Mouse (Mus musculus) kidney, adult 2 months (tissue): ENCODE data around the gene Tmem115. TPM values are rescaled to one million over a fixed set of nuclear protein-coding genes. Genes with fewer than 3 reads are reported as not detected.
A peak's percentile ranks its signal among the peaks of the same experiment; 100 is the strongest.

Experiments
- DNase-seq: peaks from one replicate; pipeline ENCODE4 v3.0.0; 2021
- H3K27ac ChIP-seq: fragments of 200-500 bp; 2 replicates; pipeline ENCODE4 v1.5.1; 2012; ENCODE audit warnings: low read depth, low read length, control low read depth, inconsistent platforms; ENCODE audit not compliant: insufficient read depth
- H3K27me3 ChIP-seq: fragments of 200-500 bp; replicated peaks from 2 replicates; pipeline ENCODE4 v1.6.1; 2012; ENCODE audit warnings: mild to moderate bottlenecking, moderate library complexity, low read length, inconsistent platforms; ENCODE audit not compliant: control insufficient read depth, insufficient read depth
- H3K36me3 ChIP-seq: fragments of 200-500 bp; 2 replicates; pipeline ENCODE4 v1.6.1; 2012; ENCODE audit warnings: mild to moderate bottlenecking, moderate library complexity, low read length, inconsistent platforms; ENCODE audit not compliant: control insufficient read depth, insufficient read depth
- H3K4me1 ChIP-seq: fragments of 200-500 bp; 2 replicates; pipeline ENCODE4 v1.6.1; 2011; ENCODE audit warnings: low read length; ENCODE audit not compliant: control insufficient read depth, insufficient read depth
- H3K4me3 ChIP-seq: fragments of 200-500 bp; 2 replicates; pipeline ENCODE4 v1.5.1; 2011; ENCODE audit warnings: mild to moderate bottlenecking, low read depth, low read length, control low read depth; ENCODE audit not compliant: insufficient read depth
- CTCF ChIP-seq: fragments of 200-500 bp; conservative IDR thresholded peaks from 2 replicates; pipeline ENCODE4 v1.5.1; 2011; ENCODE audit warnings: low read depth, mild to moderate bottlenecking, control low read depth, low read length, moderate library complexity, mixed read lengths; ENCODE audit not compliant: insufficient read depth, insufficient read length
- POLR2A ChIP-seq: fragments of 200-500 bp; IDR thresholded peaks from one replicate; pipeline ENCODE4 v1.6.1; 2011; ENCODE audit warnings: low read depth, low read length, control low read depth
- WGBS: fragments of 180-500 bp; shearing (Covaris S2); methylation state at CpG from one replicate; pipeline ENCODE4 v1.1.7; 2018; 5-methylcytosine and 5-hydroxymethylcytosine counted together
- polyA plus RNA-seq: library from polyadenylated mRNA; depleted of rRNA; stranded (reverse); fragments of >200 nt; gene quantifications from 2 replicates; pipeline ENCODE4 v1.2.3, GENCODE M21; 2012

The Tmem115 gene
- polyA plus RNA-seq, 1 experiment = 52.1 TPM

DNA sequence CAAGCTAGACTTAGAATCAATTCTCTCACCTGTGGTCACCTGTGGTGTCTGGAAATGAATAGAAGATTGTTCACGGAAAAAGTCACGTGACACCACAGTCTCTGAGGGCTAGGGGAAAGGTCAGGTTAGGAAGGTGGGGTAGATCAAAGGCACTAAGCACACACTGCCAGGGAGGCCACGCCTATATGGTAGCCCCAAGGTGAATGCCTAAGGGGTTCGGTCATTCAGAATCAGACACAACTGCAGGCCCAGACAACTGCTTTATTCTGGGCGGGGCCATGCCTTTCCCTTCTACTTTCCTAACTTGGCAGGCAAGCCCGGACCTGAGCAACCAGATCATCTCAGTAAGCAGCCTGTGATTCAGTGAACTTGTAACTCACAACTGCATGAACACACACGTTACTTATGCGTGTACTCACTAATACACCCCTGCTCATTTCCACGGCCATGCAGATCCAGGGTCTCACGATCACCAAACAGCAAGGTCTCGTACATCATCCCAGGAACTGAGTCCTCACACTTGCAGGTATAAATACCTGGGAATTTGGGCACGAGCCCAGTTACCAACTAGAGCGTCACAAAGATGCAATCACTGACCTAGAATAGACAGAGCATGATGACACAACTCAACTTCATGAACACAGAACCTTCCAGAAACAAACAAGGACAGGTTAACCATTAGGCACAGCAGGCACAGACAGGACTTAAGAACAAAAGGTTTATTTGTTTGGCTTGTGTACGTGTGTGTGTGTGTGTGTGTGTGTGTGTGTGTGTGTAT lies 42.0 kb downstream of the Tmem115 start:
- Histone ChIP-seq H3K4me1 (peaks cover 34% of the 10 kb centered on the region), H3K4me3 (no peak overlapping the region), H3K36me3 (no peaks in the 10 kb centered on the region; the same call in 1 of the 2 replicates), H3K27ac (peak overlapping the region; percentile 74), H3K27me3 (no peaks in the 10 kb centered on the region)
- DNase-seq = peak; percentile 68
- TF ChIP-seq POLR2A = no peak
- TF ChIP-seq CTCF = no peak
- WGBS = 53% methylated on average over 14 of the region's 14 CpGs

- H3K27ac ChIP-seq = peak within 1 kb of the TSS; percentile 74
- WGBS = 14% methylated on average over 16 of the region's 16 CpGs
- peak; percentile 92 for DNase-seq
- TF ChIP-seq CTCF (no peak), POLR2A (no peak)
- H3K4me1 ChIP-seq = peaks cover 30% of the 10 kb centered on the region
- H3K27me3 ChIP-seq = no peaks in the 10 kb centered on the region
- no peaks in the 10 kb centered on the region; the same call in 1 of the 2 replicates for H3K36me3 ChIP-seq
- peak within 1 kb of the TSS; percentile 62 for H3K4me3 ChIP-seq
Measured at GRCm38 (mm10) chr9:107576357-107577107, 42.8 kb downstream of the Tmem115 start, which contains the start of gene Hyal1. Gene Hyal1, plus strand, starts transcription at chr9:107576927.

DNA sequence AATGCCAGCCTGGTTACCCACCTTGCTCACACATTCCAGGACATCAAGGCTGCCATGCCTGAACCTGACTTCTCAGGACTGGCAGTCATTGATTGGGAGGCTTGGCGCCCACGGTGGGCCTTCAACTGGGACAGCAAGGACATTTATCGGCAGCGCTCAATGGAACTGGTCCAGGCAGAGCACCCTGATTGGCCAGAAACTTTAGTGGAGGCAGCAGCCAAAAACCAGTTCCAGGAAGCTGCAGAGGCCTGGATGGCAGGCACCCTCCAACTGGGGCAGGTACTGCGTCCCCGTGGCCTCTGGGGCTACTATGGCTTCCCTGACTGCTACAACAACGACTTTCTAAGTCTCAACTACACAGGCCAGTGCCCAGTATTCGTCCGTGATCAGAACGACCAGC lies 44.1 kb downstream of the Tmem115 start:
- TF ChIP-seq CTCF (no peak), POLR2A (no peak)
- Histone ChIP-seq H3K27me3 (no peaks in the 10 kb centered on the region), H3K4me3 (no peak overlapping the region), H3K27ac (no peak overlapping the region), H3K36me3 (no peaks in the 10 kb centered on the region; the same call in 1 of the 2 replicates), H3K4me1 (peaks cover 35% of the 10 kb centered on the region)
- no peak for DNase-seq
- 85% methylated on average over 10 of the region's 10 CpGs for WGBS

- Histone ChIP-seq H3K27ac (no peak within 1 kb of the TSS), H3K36me3 (no peaks in the 10 kb centered on the region), H3K4me3 (no peak within 1 kb of the TSS), H3K4me1 (peaks cover 35% of the 10 kb centered on the region), H3K27me3 (no peaks in the 10 kb centered on the region)
- TF ChIP-seq CTCF = no peak
- no peak for TF ChIP-seq POLR2A
- no peak for DNase-seq
- 82% methylated on average over 3 of the region's 3 CpGs for WGBS
Measured at GRCm38 (mm10) chr9:107578587-107578986, 44.8 kb downstream of the Tmem115 start, which contains the start of gene Naa80. Gene Naa80, plus strand, starts transcription at chr9:107578887.

DNA sequence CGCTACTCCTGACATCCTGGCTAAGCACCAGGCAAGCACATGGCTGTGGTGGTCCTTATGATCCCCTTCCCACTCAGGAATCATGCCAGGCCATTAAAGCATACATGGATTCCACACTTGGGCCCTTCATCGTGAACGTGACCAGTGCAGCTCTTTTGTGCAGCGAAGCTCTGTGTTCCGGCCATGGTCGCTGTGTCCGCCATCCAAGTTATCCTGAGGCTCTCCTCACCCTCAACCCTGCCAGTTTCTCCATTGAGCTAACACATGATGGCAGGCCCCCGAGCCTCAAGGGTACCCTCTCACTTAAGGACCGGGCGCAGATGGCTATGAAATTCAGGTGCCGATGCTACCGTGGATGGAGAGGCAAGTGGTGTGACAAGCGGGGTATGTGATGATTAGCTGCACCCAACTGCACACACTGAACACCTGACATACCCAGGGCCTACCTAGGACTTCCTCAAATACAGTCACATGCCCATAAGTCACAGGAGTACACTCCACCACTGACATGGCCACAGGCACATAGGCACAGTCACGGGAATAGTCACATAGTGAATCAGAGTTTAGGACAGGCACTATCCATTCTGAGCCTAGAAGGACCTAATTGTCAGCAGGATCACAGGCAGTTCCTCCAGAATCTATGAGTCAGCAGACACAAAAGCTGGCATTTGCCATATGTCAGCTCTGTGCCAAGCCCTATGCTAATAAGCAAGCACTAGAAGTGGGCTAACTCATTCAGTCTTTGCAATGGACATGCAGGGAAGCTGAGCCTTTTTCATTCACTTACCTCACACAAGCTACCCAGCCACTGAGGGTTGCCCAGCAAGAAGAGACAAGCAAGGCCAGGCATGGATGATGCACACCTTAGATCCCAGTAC lies 45.5 kb downstream of the Tmem115 start:
- Histone ChIP-seq H3K27me3 (no peaks in the 10 kb centered on the region), H3K4me3 (no peak overlapping the region), H3K4me1 (peaks cover 35% of the 10 kb centered on the region), H3K36me3 (no peaks in the 10 kb centered on the region), H3K27ac (no peak overlapping the region)
- DNase-seq = no peak
- WGBS = 95% methylated on average over 14 of the region's 14 CpGs
- TF ChIP-seq CTCF = no peak
- TF ChIP-seq POLR2A = no peak

DNA sequence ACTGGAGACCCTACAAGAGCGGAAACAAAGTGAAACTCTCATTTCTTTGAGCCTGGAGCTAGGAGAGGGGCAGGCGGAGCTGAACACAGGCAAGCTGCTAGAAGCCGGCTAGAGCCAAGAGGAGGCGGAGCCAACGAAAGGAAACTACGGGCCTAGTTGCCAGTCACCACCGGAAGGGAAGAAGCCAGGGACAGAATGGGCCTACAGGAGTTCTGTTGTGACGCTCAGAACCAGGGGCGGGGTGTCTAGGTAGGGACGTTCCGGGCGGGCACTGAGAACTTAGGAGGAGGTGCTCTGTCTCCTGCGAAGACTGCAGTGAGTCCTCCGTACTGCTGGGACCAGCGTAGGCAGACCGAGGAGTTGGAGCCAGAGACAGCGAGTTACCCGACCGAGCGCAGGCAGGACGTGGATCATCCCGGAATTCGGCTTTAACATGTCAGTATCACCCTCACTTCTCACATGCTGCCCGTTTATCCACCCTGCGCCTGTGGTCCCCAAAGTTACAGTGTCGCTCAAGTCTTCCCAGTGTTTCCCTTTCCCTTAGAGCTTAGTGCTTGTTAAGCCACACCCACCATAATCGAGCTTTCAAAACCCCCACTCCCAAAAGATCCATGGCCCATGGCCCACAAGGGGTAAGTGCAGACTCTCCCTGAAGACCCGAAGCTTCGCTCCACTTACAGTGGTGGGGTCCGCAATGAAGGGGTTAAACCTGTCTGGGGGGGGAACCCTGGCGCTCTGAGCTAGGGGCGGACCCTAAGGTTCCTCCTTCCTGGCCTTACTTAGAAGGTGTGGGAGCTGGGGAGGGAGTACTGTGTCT lies 47.0 kb downstream of the Tmem115 start, which contains the start of gene Hyal3:
TSS of gene Hyal3 (plus strand) at position 318 of the 817 bp plus-strand sequence.
- H3K36me3 ChIP-seq = no peaks in the 10 kb centered on the region
- H3K27me3 ChIP-seq = no peaks in the 10 kb centered on the region
- peak within 1 kb of the TSS; percentile 91 for H3K4me3 ChIP-seq
- H3K27ac ChIP-seq = peak within 1 kb of the TSS; percentile 98
- peak; percentile 98 for DNase-seq
- TF ChIP-seq POLR2A (peak; percentile 89), CTCF (no peak)
- WGBS = under 1% methylated on average over 32 of the region's 32 CpGs
- peaks cover 35% of the 10 kb centered on the region for H3K4me1 ChIP-seq
